Mouse (Mus musculus): ENCODE data around the gene Nes. TPM values are rescaled to one million over a fixed set of nuclear protein-coding genes. Genes with fewer than 3 reads are reported as not detected.

Nes gene
- polyA plus RNA-seq, 1 experiment: 44.3 TPM

DNA sequence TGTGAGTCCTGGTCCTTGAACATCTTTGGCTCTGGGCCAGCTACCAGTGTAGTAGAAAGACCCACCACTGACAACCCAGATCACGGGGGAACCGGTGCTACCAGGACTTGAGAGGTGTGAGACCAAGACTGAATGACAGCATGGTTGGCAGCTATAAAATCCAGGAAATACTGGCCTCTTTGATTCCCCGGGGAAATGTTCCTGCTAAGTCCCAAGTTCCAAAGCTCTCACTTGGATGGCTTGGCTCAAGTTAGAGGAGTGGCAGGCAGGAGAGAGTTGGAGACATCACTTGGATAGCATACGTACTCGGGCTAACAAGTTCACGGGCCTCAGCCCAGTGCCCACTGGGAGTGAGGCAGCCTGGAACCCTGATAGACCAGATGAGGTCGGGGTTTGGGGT lies 27.3 kb upstream of the Nes start:
- no peak for TF ChIP-seq POLR2A (IDR thresholded peaks at IDR 0.05; ENCODE audit: borderline replicate concordance, extremely low read depth, insufficient read depth, insufficient read length, poor library complexity, severe bottlenecking)
- TF ChIP-seq CTCF (IDR thresholded peaks at IDR 0.05; ENCODE audit: borderline replicate concordance, extremely low read depth, insufficient read depth, insufficient read length): no peak
- DNase-seq (ENCODE audit: low read depth): no peak

DNA sequence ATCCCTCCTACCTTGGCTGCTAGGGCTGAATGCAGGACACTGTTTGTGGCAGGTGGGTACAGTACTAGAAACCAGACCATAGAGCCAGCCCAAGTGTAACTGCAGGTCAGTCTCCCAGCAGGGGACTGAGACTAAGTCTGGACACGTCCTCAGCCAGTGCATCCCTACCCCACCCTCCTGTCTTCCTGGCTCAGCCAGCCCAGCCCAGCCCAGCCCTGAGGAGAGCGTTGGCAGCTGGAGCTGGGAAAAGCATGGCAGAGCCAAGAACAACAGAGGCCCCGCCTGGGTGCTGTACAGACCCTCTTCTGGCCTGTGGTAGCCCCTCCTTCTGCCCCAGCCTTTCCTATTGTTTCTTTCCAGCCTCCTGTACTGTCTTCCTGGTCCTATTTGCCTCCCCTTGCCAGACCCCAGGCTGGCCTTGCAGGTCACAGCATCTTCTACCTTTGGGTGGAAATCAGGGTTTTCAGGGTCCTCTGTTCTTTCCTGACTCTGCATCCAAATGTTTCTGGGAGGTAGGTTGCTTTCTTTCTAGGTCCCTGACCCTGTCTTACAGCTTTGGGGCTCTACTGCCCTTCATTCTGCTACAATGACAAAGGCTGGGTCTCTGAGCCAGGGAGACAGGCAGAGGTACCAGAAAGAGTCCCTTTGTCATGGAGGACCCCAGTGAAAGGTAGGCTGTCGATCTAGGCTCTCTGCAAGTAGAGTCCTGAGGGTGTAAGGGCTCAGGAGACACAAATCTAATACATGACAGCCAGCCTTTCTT lies 25.9 kb upstream of the Nes start:
- DNase-seq (ENCODE audit: low read depth): peak; percentile 74

GRCm38 (mm10) chr3:87945781-87946540 lies 24.9 kb upstream of the Nes start:
- TF ChIP-seq CTCF (IDR thresholded peaks at IDR 0.05; ENCODE audit: borderline replicate concordance, extremely low read depth, insufficient read depth, insufficient read length) (no peak), POLR2A (IDR thresholded peaks at IDR 0.05; ENCODE audit: borderline replicate concordance, extremely low read depth, insufficient read depth, insufficient read length, poor library complexity, severe bottlenecking) (no peak)
- peak; percentile 47 for DNase-seq (ENCODE audit: low read depth)

More for the DNA sequence above, 25.9 kb upstream of the Nes start:
- TF ChIP-seq CTCF (IDR thresholded peaks at IDR 0.05; ENCODE audit: borderline replicate concordance, extremely low read depth, insufficient read depth, insufficient read length) (no peak), POLR2A (IDR thresholded peaks at IDR 0.05; ENCODE audit: borderline replicate concordance, extremely low read depth, insufficient read depth, insufficient read length, poor library complexity, severe bottlenecking) (no peak)

DNA sequence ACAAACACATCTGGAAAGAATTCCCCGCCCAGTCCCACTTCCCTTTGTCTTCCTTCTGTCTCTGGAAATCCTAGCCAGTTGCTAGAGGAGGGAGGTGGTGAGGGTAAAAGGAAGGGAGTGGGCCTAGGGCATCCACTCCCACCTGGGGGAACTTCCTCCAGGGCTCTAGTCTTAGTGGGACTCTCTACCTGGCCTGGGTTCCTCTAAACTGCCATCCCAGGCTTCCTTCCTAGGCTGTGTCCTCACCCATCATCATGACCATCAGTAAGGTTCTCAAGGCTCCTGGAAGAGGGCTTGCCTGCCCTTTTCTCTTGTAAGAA lies 24.4 kb upstream of the Nes start:
- TF ChIP-seq CTCF (IDR thresholded peaks at IDR 0.05; ENCODE audit: borderline replicate concordance, extremely low read depth, insufficient read depth, insufficient read length): no peak
- TF ChIP-seq POLR2A (IDR thresholded peaks at IDR 0.05; ENCODE audit: borderline replicate concordance, extremely low read depth, insufficient read depth, insufficient read length, poor library complexity, severe bottlenecking): no peak
- DNase-seq (ENCODE audit: low read depth): no peak

DNA sequence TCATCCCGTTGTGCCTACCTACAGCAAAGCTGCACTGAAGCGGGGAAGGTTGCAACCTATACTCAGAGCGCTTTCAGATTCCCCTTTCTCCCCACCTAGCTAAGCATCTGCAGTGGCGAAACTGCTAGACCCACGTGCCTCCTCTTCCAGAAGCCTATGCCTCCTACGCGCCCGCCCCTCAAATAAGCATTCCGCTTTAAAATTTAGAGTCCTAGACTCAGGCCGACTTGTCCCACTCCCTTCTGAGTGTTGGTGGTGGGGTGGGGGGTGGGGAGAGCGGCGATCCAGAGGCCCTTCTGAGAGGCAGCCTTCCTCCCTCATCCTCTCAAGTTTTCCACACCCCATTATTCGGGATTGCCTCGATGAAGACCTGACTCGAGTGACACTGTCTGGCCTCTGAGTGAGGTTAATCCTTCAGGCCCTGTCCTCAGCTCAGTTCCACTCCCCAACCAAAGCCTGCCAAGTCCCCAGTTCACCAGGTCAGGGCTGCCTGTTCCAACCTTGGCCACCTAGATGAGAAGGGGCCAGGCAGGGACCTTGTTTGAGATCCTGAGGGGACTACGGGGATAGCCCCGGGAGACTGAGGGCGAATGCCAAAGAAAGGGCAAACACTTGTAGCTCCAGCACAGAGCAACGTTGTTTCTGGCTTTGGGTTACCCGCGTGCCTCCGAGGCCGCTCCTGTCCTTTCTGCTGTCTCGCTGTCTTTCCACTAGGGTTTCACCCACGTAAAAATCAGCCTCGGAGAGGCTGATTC lies 23.6 kb upstream of the Nes start:
- no peak for TF ChIP-seq POLR2A (IDR thresholded peaks at IDR 0.05; ENCODE audit: borderline replicate concordance, extremely low read depth, insufficient read depth, insufficient read length, poor library complexity, severe bottlenecking)
- TF ChIP-seq CTCF (IDR thresholded peaks at IDR 0.05; ENCODE audit: borderline replicate concordance, extremely low read depth, insufficient read depth, insufficient read length): no peak
- peak; percentile 35 for DNase-seq (ENCODE audit: low read depth)

- no peak for TF ChIP-seq CTCF (IDR thresholded peaks at IDR 0.05; ENCODE audit: borderline replicate concordance, extremely low read depth, insufficient read depth, insufficient read length)
- no peak for TF ChIP-seq POLR2A (IDR thresholded peaks at IDR 0.05; ENCODE audit: borderline replicate concordance, extremely low read depth, insufficient read depth, insufficient read length, poor library complexity, severe bottlenecking)
Observed at GRCm38 (mm10) chr3:87947811-87948199, 23.1 kb upstream of the Nes start.

GRCm38 (mm10) chr3:87948378-87949265 lies 22.3 kb upstream of the Nes start, which contains the start of gene Crabp2:
Gene Crabp2 (plus strand): TSS chr3:87948666.
- DNase-seq (ENCODE audit: low read depth): peak; percentile 45
- no peak for TF ChIP-seq POLR2A (IDR thresholded peaks at IDR 0.05; ENCODE audit: borderline replicate concordance, extremely low read depth, insufficient read depth, insufficient read length, poor library complexity, severe bottlenecking)
- TF ChIP-seq CTCF (IDR thresholded peaks at IDR 0.05; ENCODE audit: borderline replicate concordance, extremely low read depth, insufficient read depth, insufficient read length): no peak

More at GRCm38 (mm10) chr3:87947811-87948199, 23.1 kb upstream of the Nes start:
- no peak for DNase-seq (ENCODE audit: low read depth)

DNA sequence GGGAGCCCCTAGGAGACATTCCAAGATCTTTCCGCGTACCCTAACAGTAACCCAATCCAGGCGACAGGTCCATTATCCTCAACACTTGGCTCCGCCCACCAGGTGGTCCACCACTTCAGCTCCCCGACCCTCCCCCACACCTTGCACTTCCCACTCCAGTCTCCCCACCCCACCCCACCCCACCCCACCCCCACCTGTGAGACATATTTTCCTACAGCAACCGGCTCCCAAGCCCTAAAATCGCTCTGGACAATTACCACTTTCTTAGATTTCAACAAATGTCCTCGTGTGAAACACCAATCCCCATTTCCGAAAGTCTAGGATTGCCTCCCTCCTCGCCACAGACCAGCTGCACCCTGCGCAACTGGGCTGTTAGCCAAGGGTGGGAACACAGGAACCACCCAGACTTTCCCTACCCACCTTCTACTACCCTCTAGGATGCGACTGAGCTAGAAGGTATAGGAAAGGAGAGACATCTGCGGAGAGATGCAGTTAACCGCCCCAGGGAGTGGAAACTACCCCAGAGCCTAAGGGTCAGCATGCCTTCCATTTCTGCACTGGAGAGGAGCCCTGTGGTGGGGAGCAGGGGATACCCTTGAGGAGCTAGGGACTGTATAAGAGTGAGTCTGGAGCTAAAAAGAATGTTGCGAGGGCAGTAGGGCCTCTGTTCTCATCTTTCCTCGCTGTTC lies 21.5 kb upstream of the Nes start:
- TF ChIP-seq POLR2A (IDR thresholded peaks at IDR 0.05; ENCODE audit: borderline replicate concordance, extremely low read depth, insufficient read depth, insufficient read length, poor library complexity, severe bottlenecking) (no peak), CTCF (IDR thresholded peaks at IDR 0.05; ENCODE audit: borderline replicate concordance, extremely low read depth, insufficient read depth, insufficient read length) (no peak)
- DNase-seq (ENCODE audit: low read depth): no peak

DNA sequence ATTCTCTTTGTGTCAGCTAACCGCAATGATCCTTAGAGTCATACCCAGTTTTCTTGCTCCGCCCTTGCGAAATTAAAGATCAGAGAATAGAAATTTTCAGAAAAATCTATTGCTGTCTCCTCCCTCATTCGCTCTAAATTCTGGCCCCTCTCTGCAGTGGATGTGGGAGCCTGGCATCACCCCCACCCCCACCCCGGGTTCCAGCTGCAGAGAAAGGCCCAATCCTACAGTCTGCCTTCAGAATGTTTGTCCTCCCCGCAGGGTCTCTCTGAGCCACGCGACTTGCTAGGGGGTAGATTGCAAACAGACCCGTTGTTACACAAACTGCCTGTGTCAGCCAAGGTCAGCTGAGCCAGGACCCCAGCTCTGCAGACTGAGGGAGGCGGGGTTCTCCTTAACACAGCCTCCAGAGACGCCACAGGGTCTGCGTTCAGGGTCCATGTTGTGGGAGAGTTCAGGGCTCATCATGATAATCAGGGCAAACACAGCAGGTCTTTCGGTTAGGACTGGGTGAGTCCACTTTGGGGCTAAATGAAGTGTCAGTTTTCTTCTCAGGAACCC lies 20.8 kb upstream of the Nes start:
- no peak for DNase-seq (ENCODE audit: low read depth)
- no peak for TF ChIP-seq POLR2A (IDR thresholded peaks at IDR 0.05; ENCODE audit: borderline replicate concordance, extremely low read depth, insufficient read depth, insufficient read length, poor library complexity, severe bottlenecking)
- TF ChIP-seq CTCF (IDR thresholded peaks at IDR 0.05; ENCODE audit: borderline replicate concordance, extremely low read depth, insufficient read depth, insufficient read length): no peak

DNA sequence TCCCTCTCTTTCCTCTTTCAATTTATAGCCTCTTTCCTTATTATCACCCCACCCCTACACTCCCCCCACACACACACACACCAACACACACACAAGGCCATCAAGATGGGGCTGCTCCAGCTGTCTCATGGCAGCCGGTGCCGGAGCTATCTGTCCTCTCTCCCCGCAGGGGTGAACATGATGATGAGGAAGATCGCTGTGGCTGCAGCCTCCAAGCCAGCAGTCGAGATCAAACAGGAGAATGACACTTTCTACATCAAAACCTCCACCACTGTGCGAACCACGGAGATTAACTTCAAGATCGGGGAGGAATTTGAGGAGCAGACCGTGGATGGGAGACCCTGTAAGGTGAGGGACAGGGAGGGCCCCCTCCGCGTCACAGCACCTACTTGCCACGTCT lies 18.9 kb upstream of the Nes start:
- no peak for DNase-seq (ENCODE audit: low read depth)
- TF ChIP-seq CTCF (IDR thresholded peaks at IDR 0.05; ENCODE audit: borderline replicate concordance, extremely low read depth, insufficient read depth, insufficient read length): no peak
- TF ChIP-seq POLR2A (IDR thresholded peaks at IDR 0.05; ENCODE audit: borderline replicate concordance, extremely low read depth, insufficient read depth, insufficient read length, poor library complexity, severe bottlenecking): no peak

Measured in brain, embryonic 14.5 days (tissue).